Comparison of ENCODE assay signal across 8 mouse cellular contexts in the genomic region with DNA sequence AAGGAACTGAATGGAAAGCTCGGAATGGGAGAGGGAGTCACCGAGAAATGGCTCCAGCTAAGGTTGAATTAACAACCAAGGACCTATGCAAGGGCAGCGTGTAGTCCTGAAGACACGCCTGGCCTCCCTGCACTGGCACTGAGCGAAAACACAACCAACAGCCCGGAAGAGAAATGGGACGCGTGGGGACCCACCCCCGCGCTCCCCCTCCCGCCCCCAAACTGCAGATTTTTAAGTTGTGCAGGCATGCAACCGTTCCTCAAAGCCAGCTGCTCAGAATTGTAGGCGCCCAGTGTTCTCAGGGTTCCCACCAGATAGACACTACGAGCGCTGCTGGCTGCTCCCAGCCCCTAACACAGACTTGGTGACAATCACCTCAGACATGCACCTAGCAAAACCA. TPM values are rescaled to one million over a fixed set of nuclear protein-coding genes. Genes with fewer than 3 reads are reported as not detected.
DNase-seq lines count a peak whose midpoint lies in the region; ATAC-seq and TF ChIP-seq lines count a peak whose summit lies in the region.

A gene (minus strand): TSS at position 42 of the 400 bp plus-strand sequence.

- peak within 1 kb of the TSS; percentile 54 to 59 for H3K4me3 ChIP-seq in heart, embryonic 14.5 days (ENCODE audit: control insufficient read depth in 1 of 2, insufficient read depth in 1 of 2, low read depth in 1 of 2, low read length in 2 of 2)
- peak within 1 kb of the TSS; percentile 84 for H3K4me3 ChIP-seq in E14TG2a.4 (replicated peaks; ENCODE audit: low read length)
- peak within 1 kb of the TSS; percentile 58 for H3K4me3 ChIP-seq in forebrain, embryonic 13.5 days
- peak within 1 kb of the TSS; percentile 49 for H3K4me3 ChIP-seq in liver, embryonic 12.5 days

- H3K27ac ChIP-seq in heart, embryonic 14.5 days (replicated peaks in 1 of 2; ENCODE audit: control insufficient read depth in 1 of 2, insufficient read depth in 1 of 2, low read depth in 2 of 2, low read length in 2 of 2), result no peak within 1 kb of the TSS
- H3K27ac ChIP-seq in forebrain, embryonic 13.5 days, result no peak within 1 kb of the TSS
- H3K27ac ChIP-seq in liver, embryonic 12.5 days, result no peak within 1 kb of the TSS

- peak within 1 kb of the TSS; percentile 98 for H3K4me2 ChIP-seq in heart, embryonic 14.5 days (ENCODE audit: low read length)
- peak within 1 kb of the TSS; percentile 98 for H3K4me2 ChIP-seq in forebrain, embryonic 13.5 days
- peak within 1 kb of the TSS; percentile 71 for H3K4me2 ChIP-seq in liver, embryonic 12.5 days

- no peak for DNase-seq in heart, postnatal 10 days
- DNase-seq in urinary bladder, postnatal 25 days (ENCODE audit: low spot score), result no peak
- DNase-seq in adrenal gland, postnatal 10 days, result no peak
- no peak for DNase-seq in adrenal gland, postnatal 36 days

- TF ChIP-seq CTCF in E14TG2a.4 (conservative IDR thresholded peaks at IDR 0.05; ENCODE audit: low read length), result no peak

- H3K36me3 ChIP-seq in heart, embryonic 14.5 days (ENCODE audit: control insufficient read depth, insufficient read depth, low read length), result no peaks in the 10 kb centered on the region
- no peaks in the 10 kb centered on the region for H3K36me3 ChIP-seq in E14TG2a.4 (ENCODE audit: insufficient read depth, low read length)
- H3K36me3 ChIP-seq in forebrain, embryonic 13.5 days (ENCODE audit: poor library complexity, severe bottlenecking), result no peaks in the 10 kb centered on the region
- H3K36me3 ChIP-seq in liver, embryonic 12.5 days, result no peaks in the 10 kb centered on the region

- WGBS in heart, embryonic 14.5 days, result 29% methylated on average over 15 of the region's 15 CpGs
- WGBS in forebrain, embryonic 13.5 days, result 25% methylated on average over 15 of the region's 15 CpGs
- 18% methylated on average over 15 of the region's 15 CpGs for WGBS in liver, embryonic 12.5 days (ENCODE audit: insufficient replicate concordance)

- H3K9ac ChIP-seq in heart, embryonic 14.5 days (ENCODE audit: low read length), result peak within 1 kb of the TSS; percentile 65
- H3K9ac ChIP-seq in forebrain, embryonic 13.5 days, result peak within 1 kb of the TSS; percentile 61
- no peak within 1 kb of the TSS for H3K9ac ChIP-seq in liver, embryonic 12.5 days

- peaks cover 45% of the 10 kb centered on the region for H3K27me3 ChIP-seq in heart, embryonic 14.5 days (ENCODE audit: control insufficient read depth, insufficient read depth, low read length)
- H3K27me3 ChIP-seq in E14TG2a.4 (ENCODE audit: insufficient read depth, low read length), result peaks cover 75% of the 10 kb centered on the region
- peaks cover 47% of the 10 kb centered on the region for H3K27me3 ChIP-seq in forebrain, embryonic 13.5 days
- peaks cover 61% of the 10 kb centered on the region for H3K27me3 ChIP-seq in liver, embryonic 12.5 days (replicated peaks)

- H3K9me3 ChIP-seq in heart, embryonic 14.5 days (ENCODE audit: control insufficient read depth, low read length), result no peaks in the 10 kb centered on the region
- no peaks in the 10 kb centered on the region for H3K9me3 ChIP-seq in E14TG2a.4 (ENCODE audit: low read length)
- H3K9me3 ChIP-seq in forebrain, embryonic 13.5 days (replicated peaks), result no peaks in the 10 kb centered on the region
- H3K9me3 ChIP-seq in liver, embryonic 12.5 days (replicated peaks), result no peaks in the 10 kb centered on the region

- peaks cover 5 to 6% of the 10 kb centered on the region in 2 experiments; a peak in 2 of 4 replicates for H3K4me1 ChIP-seq in heart, embryonic 14.5 days (ENCODE audit: control insufficient read depth in 2 of 2, insufficient read depth in 2 of 2, low read length in 2 of 2)
- peaks cover 23% of the 10 kb centered on the region for H3K4me1 ChIP-seq in E14TG2a.4 (replicated peaks; ENCODE audit: low read depth, low read length)
- H3K4me1 ChIP-seq in forebrain, embryonic 13.5 days, result peaks cover 19% of the 10 kb centered on the region
- peaks cover 10% of the 10 kb centered on the region; the same call in 1 of the 2 replicates for H3K4me1 ChIP-seq in liver, embryonic 12.5 days

- no peak for ATAC-seq in heart, embryonic 14.5 days (ENCODE audit: insufficient number of reproducible peaks, insufficient read depth, low FRiP score, low read depth)
- ATAC-seq in forebrain, embryonic 13.5 days, result no peak
- no peak for ATAC-seq in liver, embryonic 12.5 days

- intact Hi-C loops in heart, postnatal 10 days (cut with DNase I), result no loop called here

RNA-seq across cellular contexts. Expression of the gene that starts here (rescaled TPM):
- polyA plus RNA-seq in heart, embryonic 14.5 days (2014; fragmentation: Nextera tagmentation; extraction: Ambion mirVana), result 0.23 and 0.30 TPM in 2 replicates
- under 1 TPM; 0.22 to 0.57 TPM for total RNA-seq in heart, postnatal 10 days (2021)
- polyA plus RNA-seq in forebrain, embryonic 13.5 days (2015; fragmentation: Nextera tagmentation; extraction: Ambion mirVana), result 0.31 and 0.40 TPM in 2 replicates
- polyA plus RNA-seq in liver, embryonic 12.5 days (2016; fragmentation: Nextera tagmentation; extraction: Ambion mirVana), result 0.16 and 0.26 TPM in 2 replicates
- total RNA-seq in adrenal gland, postnatal 10 days (2021), result 1 to 10 TPM; 4.8 to 7.9 TPM
- 1 to 10 TPM; 4.1 to 5.1 TPM for total RNA-seq in adrenal gland, postnatal 36 days (2021)
